Comparison of ENCODE assay signal across 12 mouse cellular contexts in genomic region chr8:11585513-11586373, GRCm38 (mm10). TPM values are rescaled to one million over a fixed set of nuclear protein-coding genes. Genes with fewer than 3 reads are reported as not detected.
A peak's percentile ranks its signal among the peaks of the same experiment; 100 is the strongest.
DNase-seq lines count a peak whose midpoint lies in the region; ATAC-seq lines count a peak whose summit lies in the region.
"Had no signal": no experiment of that assay in that cellular context is flagged by ENCODE, and none has a peak within 500 bp of the region (broad histone marks: within the 10 kb centered on the region; RNA-seq: fewer than 3 reads in every experiment).

No protein-coding gene starts in this region.

- no peaks in the 10 kb centered on the region for H3K27me3 ChIP-seq in heart, embryonic 14.5 days (ENCODE audit: control insufficient read depth, insufficient read depth, low read length)
- no peaks in the 10 kb centered on the region for H3K27me3 ChIP-seq in limb, embryonic 10.5 days (ENCODE audit: low read depth, poor library complexity, severe bottlenecking)
- H3K27me3 ChIP-seq in forebrain, embryonic 16.5 days (replicated peaks; ENCODE audit: control insufficient read depth, insufficient read depth, low read length) = no peaks in the 10 kb centered on the region
- H3K27me3 ChIP-seq: neural tube, embryonic 12.5 days had no signal

- ATAC-seq in heart, embryonic 14.5 days (ENCODE audit: insufficient number of reproducible peaks, insufficient read depth, low FRiP score, low read depth) = 0 out of 2 replicates have a peak, but pooled peaks have one; percentile 31
- no peak for ATAC-seq in forebrain, embryonic 16.5 days

- no peak overlapping the region for H3K4me2 ChIP-seq in heart, embryonic 14.5 days (ENCODE audit: low read length)
- H3K4me2 ChIP-seq in forebrain, embryonic 16.5 days (ENCODE audit: low read length) = no peak overlapping the region
- H3K4me2 ChIP-seq: neural tube, embryonic 12.5 days had no signal

- H3K4me1 ChIP-seq in heart, embryonic 14.5 days (ENCODE audit: control insufficient read depth in 2 of 2, insufficient read depth in 2 of 2, low read length in 2 of 2) = no peaks in the 10 kb centered on the region; a peak in 1 of 4 replicates
- peaks cover 30% of the 10 kb centered on the region for H3K4me1 ChIP-seq in limb, embryonic 10.5 days
- H3K4me1 ChIP-seq in forebrain, embryonic 16.5 days (replicated peaks; ENCODE audit: control insufficient read depth, insufficient read depth, low read length) = no peaks in the 10 kb centered on the region

- no peak overlapping the region for H3K9ac ChIP-seq in heart, embryonic 14.5 days (ENCODE audit: low read length)
- no peak overlapping the region for H3K9ac ChIP-seq in forebrain, embryonic 16.5 days (replicated peaks; ENCODE audit: low read depth, low read length)
- H3K9ac ChIP-seq: neural tube, embryonic 12.5 days had no signal

- no peak overlapping the region for H3K4me3 ChIP-seq in heart, embryonic 14.5 days (ENCODE audit: control insufficient read depth in 1 of 2, insufficient read depth in 1 of 2, low read depth in 1 of 2, low read length in 2 of 2)
- H3K4me3 ChIP-seq in limb, embryonic 10.5 days = peak overlapping the region; percentile 40
- H3K4me3 ChIP-seq in forebrain, embryonic 16.5 days (replicated peaks; ENCODE audit: low read length) = no peak overlapping the region
- H3K4me3 ChIP-seq: gastrocnemius, adult 2 months; megakaryocyte, embryonic 14.5 days; neural tube, embryonic 12.5 days had no signal

- no peak for DNase-seq in heart, adult 9 months (ENCODE audit: low spot score in 2 of 2)
- peak; percentile 18 for DNase-seq in urinary bladder, adult 2 months (ENCODE audit: low spot score)
- no peak for DNase-seq in urinary bladder, postnatal 25 days (ENCODE audit: low spot score)
- DNase-seq in limb, embryonic 10.5 days (ENCODE audit: low spot score) = peak; percentile 80
- no peak for DNase-seq in retina, postnatal 1 day
- no peak for DNase-seq in urinary bladder, postnatal 14 days (ENCODE audit: low spot score)
- DNase-seq: gastrocnemius, adult 2 months; kidney, postnatal 10 days had no signal

- peak overlapping the region; percentile 55 for H3K27ac ChIP-seq in heart, embryonic 14.5 days (replicated peaks in 1 of 2; ENCODE audit: control insufficient read depth in 1 of 2, insufficient read depth in 1 of 2, low read depth in 2 of 2, low read length in 2 of 2)
- H3K27ac ChIP-seq in limb, embryonic 10.5 days = peak overlapping the region; percentile 96
- no peak overlapping the region for H3K27ac ChIP-seq in forebrain, embryonic 16.5 days (ENCODE audit: low read length)
- H3K27ac ChIP-seq: gastrocnemius, adult 2 months; neural tube, embryonic 12.5 days had no signal

- 70% methylated on average over 21 of the region's 21 CpGs for WGBS in heart, embryonic 14.5 days
- WGBS in limb, embryonic 10.5 days = 36% methylated on average over 21 of the region's 21 CpGs
- 89% methylated on average over 21 of the region's 21 CpGs for WGBS in forebrain, embryonic 16.5 days

- H3K9me3 ChIP-seq in heart, embryonic 14.5 days (ENCODE audit: control insufficient read depth, low read length) = peaks cover 8% of the 10 kb centered on the region; the same call in 1 of the 2 replicates
- peaks cover 5% of the 10 kb centered on the region; the same call in 1 of the 2 replicates for H3K9me3 ChIP-seq in limb, embryonic 10.5 days (replicated peaks)
- peaks cover 4% of the 10 kb centered on the region; the same call in 1 of the 2 replicates for H3K9me3 ChIP-seq in forebrain, embryonic 16.5 days (ENCODE audit: control insufficient read depth, low read length)

- no peaks in the 10 kb centered on the region for H3K36me3 ChIP-seq in heart, embryonic 14.5 days (ENCODE audit: control insufficient read depth, insufficient read depth, low read length)
- H3K36me3 ChIP-seq in limb, embryonic 10.5 days = peaks cover 12% of the 10 kb centered on the region
- no peaks in the 10 kb centered on the region for H3K36me3 ChIP-seq in forebrain, embryonic 16.5 days (ENCODE audit: control insufficient read depth, insufficient read depth)
- H3K36me3 ChIP-seq: neural tube, embryonic 12.5 days had no signal

RNA-seq across cellular contexts. Expression of gene Ing1, which starts 30.4 kb away (rescaled TPM):
- polyA plus RNA-seq in heart, embryonic 14.5 days (2014; fragmentation: Nextera tagmentation; extraction: Ambion mirVana) = 25.7 and 26.6 TPM in 2 replicates
- 41.4 and 47.0 TPM in 2 replicates for polyA plus RNA-seq in urinary bladder, adult 2 months (2012; rRNA removed)
- 39.7 and 40.8 TPM in 2 replicates for polyA plus RNA-seq in limb, embryonic 10.5 days (2016; fragmentation: Nextera tagmentation; extraction: Ambion mirVana)
- 42.9 and 45.4 TPM in 2 replicates for polyA plus RNA-seq in forebrain, embryonic 16.5 days (2015; fragmentation: Nextera tagmentation; extraction: Ambion mirVana)

RNA-seq across cellular contexts. Expression of gene Cars2, which starts 35.2 kb away (rescaled TPM):
- polyA plus RNA-seq in heart, embryonic 14.5 days (2014; fragmentation: Nextera tagmentation; extraction: Ambion mirVana) = 27.9 and 31.1 TPM in 2 replicates
- polyA plus RNA-seq in urinary bladder, adult 2 months (2012; rRNA removed) = 38.5 and 42.4 TPM in 2 replicates
- 18.4 and 20.1 TPM in 2 replicates for polyA plus RNA-seq in limb, embryonic 10.5 days (2016; fragmentation: Nextera tagmentation; extraction: Ambion mirVana)
- 29.1 and 34.1 TPM in 2 replicates for polyA plus RNA-seq in forebrain, embryonic 16.5 days (2015; fragmentation: Nextera tagmentation; extraction: Ambion mirVana)

RNA-seq across cellular contexts. Expression of gene Ankrd10, which starts 49.8 kb away (rescaled TPM):
- polyA plus RNA-seq in heart, embryonic 14.5 days (2014; fragmentation: Nextera tagmentation; extraction: Ambion mirVana) = 69.1 and 73.8 TPM in 2 replicates
- 80.5 and 95.6 TPM in 2 replicates for polyA plus RNA-seq in urinary bladder, adult 2 months (2012; rRNA removed)
- polyA plus RNA-seq in limb, embryonic 10.5 days (2016; fragmentation: Nextera tagmentation; extraction: Ambion mirVana) = 146 and 157 TPM in 2 replicates
- polyA plus RNA-seq in forebrain, embryonic 16.5 days (2015; fragmentation: Nextera tagmentation; extraction: Ambion mirVana) = 126 TPM in 2 replicates

Comparison
In these comparisons a context has a peak if more than half of its experiments do, and no peak if none do; other contexts are left out.
1. DNase-seq: peak in urinary bladder, adult 2 months (single experiment) and limb, embryonic 10.5 days (single experiment); none in heart, adult 9 months (0 of 2), urinary bladder, postnatal 25 days (single experiment), retina, postnatal 1 day (single experiment) and urinary bladder, postnatal 14 days (single experiment).